Mouse (Mus musculus): ENCODE data around the gene Sox1. TPM values are rescaled to one million over a fixed set of nuclear protein-coding genes. Genes with fewer than 3 reads are reported as not detected.

Gene Sox1
- not detected in 2 replicates for polyA plus RNA-seq (2012; rRNA removed)

DNA sequence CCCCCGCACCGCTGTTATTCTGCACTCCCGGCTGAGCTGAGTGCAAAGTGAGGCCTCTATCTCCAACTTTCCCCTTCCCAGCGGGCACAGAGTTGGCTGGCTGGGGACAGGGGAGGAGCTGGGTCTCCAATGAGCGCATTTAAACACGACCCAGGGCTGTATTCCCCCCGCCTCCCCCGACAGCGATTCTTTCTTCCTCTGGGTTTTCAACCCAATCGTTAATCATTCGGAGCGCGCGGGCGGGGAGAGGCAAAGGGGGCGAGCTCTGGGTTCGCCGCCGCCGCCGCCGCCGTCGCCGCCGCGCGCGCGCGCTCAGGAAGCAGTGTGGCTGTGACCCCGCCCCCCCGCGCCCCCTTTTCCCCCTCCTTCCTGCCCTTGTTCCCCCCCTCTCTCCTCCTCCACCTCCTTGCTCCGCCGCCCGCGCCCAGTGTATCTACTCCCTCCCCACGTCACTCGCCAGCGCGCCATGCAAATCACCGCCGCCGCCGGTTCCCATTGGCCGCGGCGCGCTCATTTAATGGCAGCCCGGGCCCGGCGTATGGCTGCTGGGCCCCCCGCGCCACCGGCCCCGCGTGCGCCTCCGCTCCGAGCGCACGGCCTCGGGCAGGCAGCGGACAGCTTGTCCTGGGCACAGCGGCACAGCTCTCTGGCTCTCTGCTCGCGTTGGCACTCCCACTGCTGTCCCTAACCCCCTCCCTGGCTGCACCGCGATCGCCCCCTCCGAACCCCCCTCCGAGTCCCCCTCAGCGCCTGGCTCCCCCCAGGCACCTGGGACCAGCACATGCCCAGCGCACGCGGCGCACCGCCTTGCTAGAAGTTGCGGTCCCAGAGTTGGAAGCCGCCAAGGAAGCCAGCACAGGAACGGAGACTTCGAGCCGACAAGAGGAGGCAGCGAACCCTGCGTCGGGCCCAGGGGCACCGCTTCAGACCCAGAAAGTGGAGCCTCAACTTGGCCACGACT is at the start of gene Sox1:
TSS of gene Sox1 (plus strand) at position 225 of the 961 bp plus-strand sequence.

Other genes with a start within 250 kb of the Sox1 start
- not detected in 2 replicates for gene A230072I06Rik, start 116.5 kb upstream of the Sox1 start, polyA plus RNA-seq (2012; rRNA removed)
- not detected in 2 replicates for gene Spaca7, start 177.7 kb downstream of the Sox1 start, polyA plus RNA-seq (2012; rRNA removed)